Mouse (Mus musculus): ENCODE results near the gene Tmem128. TPM values are rescaled to one million over a fixed set of nuclear protein-coding genes. Genes with fewer than 3 reads are reported as not detected.

Gene Tmem128
- total RNA-seq, 2 experiments from 2014 or later = 39.1 to 40.4 TPM

DNA sequence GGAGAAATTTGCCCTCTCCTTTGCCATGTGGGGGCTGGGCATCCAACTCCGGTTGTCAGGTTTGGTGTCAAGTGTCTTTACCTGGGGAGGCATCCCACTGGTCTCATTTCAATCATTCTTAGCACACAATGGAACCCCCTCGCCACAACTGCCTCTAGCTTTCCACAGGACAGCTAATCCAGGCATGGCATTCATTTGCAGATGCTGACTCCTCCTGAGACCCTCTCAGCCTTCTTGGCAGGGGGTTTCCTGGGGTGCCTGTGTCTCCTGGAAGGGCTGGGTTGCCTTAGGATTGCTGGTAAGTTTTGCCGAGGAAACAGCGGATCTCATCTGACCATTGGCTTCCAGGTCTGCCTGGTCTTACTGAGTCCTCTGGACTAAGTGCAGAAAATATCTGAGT, 15.8 kb downstream of the Tmem128 start, which contains the start of gene Otop1:
Otop1 (plus strand) TSS at position 202 of the 400 bp plus-strand sequence.
- intact Hi-C loops (cut with DNase I) = no loop called here
- no peak for DNase-seq (ENCODE audit: extremely low spot score in 1 of 2, low spot score in 2 of 2)

GRCm38 (mm10) chr5:38276451-38276850, 16.5 kb downstream of the Tmem128 start:
- intact Hi-C loops (cut with DNase I) = no loop called here
- no peak for DNase-seq (ENCODE audit: extremely low spot score in 1 of 2, low spot score in 2 of 2)

GRCm38 (mm10) chr5:38277098-38277866, 17.3 kb downstream of the Tmem128 start:
- DNase-seq (ENCODE audit: extremely low spot score in 1 of 2, low spot score in 2 of 2) = peak in 1 of 2 experiments; percentile 41
- intact Hi-C loops (cut with DNase I) = no loop called here

GRCm38 (mm10) chr5:38277936-38278600, 18.1 kb downstream of the Tmem128 start:
- intact Hi-C loops (cut with DNase I) = no loop called here
- DNase-seq (ENCODE audit: extremely low spot score in 1 of 2, low spot score in 2 of 2) = no peak

DNA sequence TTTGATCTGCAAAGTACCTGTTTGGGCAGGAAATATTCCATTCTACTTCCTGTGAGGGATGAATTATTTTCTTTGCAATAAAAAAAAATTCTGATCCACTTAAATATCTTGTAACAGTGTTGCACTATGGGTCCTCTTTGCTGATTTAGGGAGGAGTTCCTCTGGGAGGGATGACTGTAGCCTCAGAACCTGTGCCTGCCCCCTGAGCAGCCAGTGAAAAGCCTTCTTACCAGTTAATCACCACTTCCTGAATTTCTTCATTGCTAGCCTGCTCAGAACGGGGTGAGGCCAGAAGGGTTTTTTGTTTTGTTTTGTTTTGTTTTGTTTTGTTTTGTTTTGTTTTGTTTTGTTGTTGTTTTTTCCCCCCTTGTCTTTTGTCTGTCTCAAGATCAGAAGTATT, 20.1 kb downstream of the Tmem128 start:
- intact Hi-C loops (cut with DNase I) = no loop called here
- no peak for DNase-seq (ENCODE audit: extremely low spot score in 1 of 2, low spot score in 2 of 2)

GRCm38 (mm10) chr5:38285724-38286123, 25.7 kb downstream of the Tmem128 start:
- DNase-seq (ENCODE audit: extremely low spot score in 1 of 2, low spot score in 2 of 2) = no peak
- intact Hi-C loops (cut with DNase I) = no loop called here

- DNase-seq (ENCODE audit: extremely low spot score in 1 of 2, low spot score in 2 of 2) = no peak
- intact Hi-C loops (cut with DNase I) = no loop called here
Measured at GRCm38 (mm10) chr5:38288476-38288875, 28.5 kb downstream of the Tmem128 start.

- intact Hi-C loops (cut with DNase I) = no loop called here
- DNase-seq (ENCODE audit: extremely low spot score in 1 of 2, low spot score in 2 of 2) = no peak
Measured at GRCm38 (mm10) chr5:38301761-38302411, 41.9 kb downstream of the Tmem128 start.

- intact Hi-C loops (cut with DNase I) = no loop called here
- DNase-seq (ENCODE audit: extremely low spot score in 1 of 2, low spot score in 2 of 2) = no peak
Measured at GRCm38 (mm10) chr5:38302651-38303050, 42.7 kb downstream of the Tmem128 start.

DNA sequence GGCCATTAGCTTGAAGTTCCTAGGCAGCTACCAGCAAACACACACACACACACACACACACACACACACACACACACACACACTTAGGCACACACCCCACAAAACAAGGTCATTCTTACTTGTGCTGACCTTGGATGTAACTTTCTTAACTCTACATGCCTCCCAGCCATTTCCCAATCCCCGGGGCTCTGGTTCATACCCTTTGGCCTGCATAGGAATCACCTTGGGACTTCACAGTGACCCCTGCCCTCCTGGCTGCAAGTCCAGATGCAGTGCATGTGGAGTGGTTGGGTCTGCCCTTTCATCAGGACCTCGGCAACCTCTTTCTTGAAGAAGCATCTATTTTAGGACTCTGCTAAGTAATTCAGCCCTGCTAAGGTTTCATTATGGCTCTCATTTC, 45.3 kb downstream of the Tmem128 start:
- intact Hi-C loops (cut with DNase I) = loop anchor here (5.0 kb wide), 3 partner anchors 177 to 317 kb away; no protein-coding TSS in a partner anchor
- no peak for DNase-seq (ENCODE audit: extremely low spot score in 1 of 2, low spot score in 2 of 2)

- intact Hi-C loops (cut with DNase I) = loop anchor here (2.0 to 5.0 kb wide), 4 partner anchors 163 to 315 kb away; no protein-coding TSS in a partner anchor
- peak; percentile 85 to 90 for DNase-seq (ENCODE audit: extremely low spot score in 1 of 2, low spot score in 2 of 2)
Measured at GRCm38 (mm10) chr5:38307255-38308101, 47.5 kb downstream of the Tmem128 start.

DNA sequence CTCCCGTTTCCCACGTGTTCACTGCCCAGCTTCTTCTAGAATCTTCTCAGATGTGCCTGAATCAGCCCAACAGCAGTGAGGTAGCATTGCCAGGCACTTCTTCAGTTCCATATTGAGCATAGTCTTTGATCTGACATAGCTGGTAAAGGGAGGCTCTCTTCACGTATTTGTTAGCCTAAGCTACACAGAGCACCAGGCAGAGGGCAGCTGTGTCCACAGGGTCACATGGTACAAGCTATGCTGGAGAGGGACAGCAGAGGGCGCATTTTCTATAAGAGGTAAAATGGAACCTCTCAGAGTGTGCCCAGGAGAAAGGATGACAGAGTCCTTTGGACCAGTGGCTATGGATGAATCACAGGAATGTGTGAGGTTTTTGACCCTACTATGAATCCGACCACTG, 48.9 kb downstream of the Tmem128 start:
- DNase-seq (ENCODE audit: extremely low spot score in 1 of 2, low spot score in 2 of 2) = peak in 1 of 2 experiments; percentile 62
- intact Hi-C loops (cut with DNase I) = loop anchor here (5.0 kb wide), 3 partner anchors 173 to 313 kb away; no protein-coding TSS in a partner anchor

GRCm38 (mm10) chr5:38309795-38310194, 49.8 kb downstream of the Tmem128 start:
- intact Hi-C loops (cut with DNase I) = loop anchor here (5.0 kb wide), 3 partner anchors 173 to 313 kb away; no protein-coding TSS in a partner anchor
- DNase-seq (ENCODE audit: extremely low spot score in 1 of 2, low spot score in 2 of 2) = no peak

Other genes with a start within 250 kb of the Tmem128 start
- 10 to 100 TPM; 33.8 to 38.7 TPM for gene Stx18, start 221.4 kb upstream of the Tmem128 start, total RNA-seq (2021)
- 100 to 1,000 TPM; 793 to 891 TPM for gene Nsg1, start 100.3 kb upstream of the Tmem128 start, total RNA-seq (2021)
- 10 to 100 TPM; 14.2 to 18.1 TPM for gene Zbtb49, start 39.7 kb upstream of the Tmem128 start, total RNA-seq (2021)
- 10 to 100 TPM; 12.0 to 12.9 TPM for gene Lyar, start 39.7 kb upstream of the Tmem128 start, total RNA-seq (2021)
- not detected for gene Otop1, start 15.8 kb downstream of the Tmem128 start, total RNA-seq (2021)
- 1 to 10 TPM; 1.8 to 1.9 TPM for gene Drd5, start 59.2 kb downstream of the Tmem128 start, total RNA-seq (2021)
- gene Slc2a9, start 243.0 kb downstream of the Tmem128 start, total RNA-seq (2021) = 1 to 10 TPM; 1.1 to 1.2 TPM